Mouse (Mus musculus) embryo, embryonic 10 days (tissue): ENCODE results near the gene H2afj.

Experiments used
- DNase-seq: peaks from one replicate; pipeline ENCODE4 v3.0.0-alpha.2; 2015; ENCODE audit warnings: low spot score

Gene H2afj

DNA sequence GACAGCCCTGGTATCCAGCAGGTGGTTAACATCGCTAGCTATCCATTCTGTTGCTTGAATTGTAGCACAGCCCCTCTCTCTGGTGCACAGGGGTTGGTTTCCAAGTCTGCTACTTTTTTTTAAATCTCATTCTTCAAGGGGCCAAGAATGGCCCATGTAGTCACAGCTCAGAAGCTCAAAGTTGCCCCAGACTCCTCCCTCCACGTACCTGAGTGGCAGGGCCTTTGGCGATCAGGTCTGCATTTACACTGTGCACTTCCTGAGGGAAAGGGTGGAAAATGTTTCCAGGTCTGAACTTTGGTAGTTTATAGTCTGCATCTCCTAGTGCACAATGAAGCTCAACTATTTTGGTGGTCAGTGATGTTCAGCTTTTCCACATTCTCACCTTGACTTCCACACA, 39.2 kb downstream of the H2afj start:
- DNase-seq = no peak

DNA sequence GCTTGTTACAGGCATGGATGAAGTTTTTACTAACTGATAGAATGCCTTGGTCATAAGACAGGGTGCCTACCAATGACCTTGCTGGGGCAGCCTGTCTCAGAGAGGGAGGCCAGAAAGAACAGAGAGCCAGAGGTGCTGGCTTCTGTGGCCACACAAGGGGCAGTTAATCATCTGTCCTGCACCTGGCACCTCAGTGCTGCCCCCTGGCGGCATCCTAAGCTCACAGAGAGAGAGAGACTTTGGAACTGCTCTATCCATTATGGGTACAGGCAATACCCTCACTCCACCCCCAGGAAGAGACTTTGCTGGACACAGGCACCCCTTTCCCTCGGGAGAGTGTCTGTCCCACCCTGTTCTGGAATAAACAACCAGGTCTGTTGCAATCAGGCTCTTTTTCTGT, 39.7 kb downstream of the H2afj start:
- DNase-seq = peak; percentile 60

DNA sequence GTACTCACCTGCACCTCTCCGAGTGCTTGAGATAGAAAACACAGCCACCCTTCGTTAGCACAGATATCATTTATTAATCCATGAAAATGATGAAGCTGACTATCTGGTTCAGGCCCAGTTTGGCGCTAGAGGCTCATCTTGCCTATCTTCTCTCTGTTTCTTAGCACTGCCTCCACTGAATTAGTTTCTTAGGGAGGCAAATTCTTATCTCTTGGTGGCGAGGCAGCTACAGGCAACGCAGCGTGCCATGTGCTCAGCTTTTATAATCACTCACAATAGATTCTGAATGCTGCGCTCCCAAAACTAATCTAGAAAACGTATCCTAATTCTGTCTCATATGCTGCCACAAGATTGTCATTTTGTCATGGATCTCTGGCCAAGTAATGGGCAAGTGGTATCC, 40.4 kb downstream of the H2afj start:
- no peak for DNase-seq

DNA sequence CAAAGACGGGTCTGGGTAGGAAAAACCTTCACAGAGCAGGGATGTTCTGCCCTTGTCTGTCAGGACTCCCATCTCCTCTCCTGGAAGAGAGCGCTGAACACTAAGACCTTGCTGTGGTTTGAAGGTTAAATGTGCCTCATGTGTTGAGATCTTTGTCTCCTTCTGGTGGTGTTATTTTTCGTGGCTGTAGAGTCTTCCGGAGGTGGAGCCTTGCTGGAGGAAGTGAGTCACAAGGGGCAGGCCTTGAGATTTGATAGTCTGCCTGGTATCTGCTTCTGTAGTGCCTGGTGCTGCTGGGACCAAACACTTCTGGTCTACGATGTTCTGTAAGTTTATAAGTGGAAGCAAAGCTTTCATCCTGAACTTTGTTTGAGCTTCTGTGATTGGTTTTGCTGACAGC, 40.9 kb downstream of the H2afj start:
- DNase-seq = no peak

DNA sequence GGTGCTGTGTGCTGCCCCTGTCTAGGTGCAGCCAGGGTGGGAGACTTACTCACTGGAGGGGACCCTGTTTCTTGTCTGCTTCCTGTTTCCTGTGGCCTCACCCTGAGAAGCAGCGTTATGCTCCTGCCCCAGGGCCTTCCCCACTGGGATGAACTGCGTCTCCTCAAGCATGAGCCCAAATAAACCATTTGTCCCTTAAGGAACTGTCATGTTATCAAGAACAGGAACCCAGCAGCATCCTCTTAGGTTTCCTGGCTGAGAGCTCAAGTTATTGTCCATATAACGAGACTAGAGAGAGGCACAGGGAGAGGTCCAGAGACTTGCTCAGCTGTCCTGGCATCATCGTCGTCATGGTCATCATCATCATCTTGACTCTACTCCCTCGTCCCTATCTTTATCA, 42.2 kb downstream of the H2afj start:
- DNase-seq = no peak

DNA sequence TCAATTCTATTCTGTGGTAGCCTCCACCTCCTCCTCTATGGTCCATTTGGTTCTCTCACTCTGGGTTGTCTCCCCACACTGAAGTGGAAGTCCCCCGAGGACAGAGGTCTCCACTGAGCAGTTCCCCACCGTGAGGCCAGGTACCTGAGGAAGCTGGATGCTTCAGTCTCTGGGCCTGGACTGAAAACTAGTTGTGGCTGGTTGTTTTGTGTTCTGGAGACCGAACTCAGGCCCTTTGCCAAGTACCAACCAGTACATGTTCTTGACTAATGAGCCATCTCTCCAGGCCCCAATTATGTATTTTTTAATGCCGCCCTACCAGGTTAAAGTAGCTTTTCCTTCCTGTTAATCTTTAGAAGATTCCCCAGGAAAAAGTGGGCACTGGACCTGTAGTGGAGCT, 44.3 kb downstream of the H2afj start:
- no peak for DNase-seq

DNA sequence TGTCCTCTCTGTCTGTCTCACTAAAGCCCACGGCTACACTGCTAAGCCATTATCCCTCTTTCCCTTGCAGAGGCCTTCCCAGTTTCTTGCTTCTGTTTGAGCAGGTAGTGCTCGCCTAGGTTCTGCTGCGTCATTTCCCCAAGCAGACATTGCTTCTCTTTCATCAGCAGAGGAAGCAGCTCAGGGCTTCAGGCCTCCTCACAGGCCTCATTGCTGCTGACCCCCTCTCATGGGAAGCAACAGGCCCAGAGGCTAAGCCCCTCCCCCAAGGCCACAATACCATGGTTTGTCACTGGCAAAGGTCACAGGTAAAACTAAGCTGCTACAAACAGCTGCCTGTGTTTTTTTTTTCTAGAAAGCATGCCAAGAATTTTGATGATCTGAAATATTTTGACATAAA, 44.7 kb downstream of the H2afj start:
- DNase-seq = peak; percentile 60

DNA sequence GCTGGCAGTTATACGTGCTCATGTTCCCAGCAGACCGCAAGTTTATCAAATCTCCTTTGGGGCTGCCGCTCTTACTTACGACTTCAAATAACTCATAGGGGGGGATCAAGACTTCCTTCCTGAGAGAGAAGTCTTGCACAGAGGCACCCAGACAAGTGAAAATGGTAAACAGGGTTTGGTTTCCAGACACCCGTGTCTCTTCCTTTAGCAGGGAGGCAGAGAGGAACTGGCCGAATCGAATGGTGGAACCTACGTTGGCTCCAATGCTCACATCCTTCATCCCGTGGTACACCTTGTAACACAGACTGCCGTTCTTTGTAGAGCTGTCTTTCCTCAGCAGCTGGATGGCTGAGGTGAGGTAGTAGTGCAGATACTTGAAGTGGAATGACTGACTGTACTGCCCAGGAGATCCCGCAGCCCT, 46.3 kb downstream of the H2afj start:
- DNase-seq = no peak

DNA sequence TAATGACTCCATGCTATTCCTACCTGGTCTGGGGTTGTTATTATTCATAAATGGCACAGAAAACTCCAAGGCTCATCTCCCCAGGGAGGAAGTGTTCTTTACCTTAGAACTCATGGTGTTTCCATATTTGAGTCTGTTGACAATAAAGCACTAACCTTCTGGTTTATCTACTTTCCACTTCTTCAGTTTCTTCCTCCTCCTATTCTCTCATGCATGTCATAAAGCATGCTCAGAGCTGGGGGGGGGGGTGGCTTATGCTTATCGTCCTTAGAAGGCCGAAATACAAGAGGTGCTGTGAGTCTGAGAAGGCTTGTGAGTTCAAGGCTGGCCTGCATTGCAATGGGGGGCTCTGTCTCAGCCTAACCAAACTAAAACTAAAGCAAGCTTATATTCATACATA, 47.1 kb downstream of the H2afj start:
- no peak for DNase-seq

DNA sequence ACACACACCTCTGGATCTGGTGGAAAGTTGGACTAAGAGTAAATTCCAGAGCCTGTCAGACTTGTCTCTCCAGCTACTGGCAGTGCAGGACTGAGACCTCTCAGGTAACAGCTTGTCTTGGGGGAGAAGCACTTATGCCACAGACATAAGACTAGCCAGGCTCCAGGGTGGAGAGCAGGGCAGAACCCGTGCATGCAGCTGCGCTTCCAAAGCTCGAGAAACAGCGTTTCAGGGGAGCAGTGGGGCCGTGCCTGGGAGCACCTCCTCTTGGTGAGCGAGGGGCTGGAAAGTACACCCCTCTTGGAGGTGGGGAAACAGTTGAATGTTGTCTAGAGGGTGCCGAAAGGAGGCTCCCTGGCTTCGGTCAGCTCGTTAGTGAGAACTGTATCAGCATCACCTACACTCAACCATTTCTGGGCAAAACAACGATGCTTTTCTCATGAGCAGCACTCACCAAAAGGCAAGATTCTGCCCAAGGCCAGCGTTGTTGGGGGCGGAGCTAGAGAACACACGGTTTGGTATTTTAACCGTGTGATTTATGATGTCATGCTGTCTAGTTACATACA, 48.1 kb downstream of the H2afj start:
- DNase-seq = peak; percentile 25

DNA sequence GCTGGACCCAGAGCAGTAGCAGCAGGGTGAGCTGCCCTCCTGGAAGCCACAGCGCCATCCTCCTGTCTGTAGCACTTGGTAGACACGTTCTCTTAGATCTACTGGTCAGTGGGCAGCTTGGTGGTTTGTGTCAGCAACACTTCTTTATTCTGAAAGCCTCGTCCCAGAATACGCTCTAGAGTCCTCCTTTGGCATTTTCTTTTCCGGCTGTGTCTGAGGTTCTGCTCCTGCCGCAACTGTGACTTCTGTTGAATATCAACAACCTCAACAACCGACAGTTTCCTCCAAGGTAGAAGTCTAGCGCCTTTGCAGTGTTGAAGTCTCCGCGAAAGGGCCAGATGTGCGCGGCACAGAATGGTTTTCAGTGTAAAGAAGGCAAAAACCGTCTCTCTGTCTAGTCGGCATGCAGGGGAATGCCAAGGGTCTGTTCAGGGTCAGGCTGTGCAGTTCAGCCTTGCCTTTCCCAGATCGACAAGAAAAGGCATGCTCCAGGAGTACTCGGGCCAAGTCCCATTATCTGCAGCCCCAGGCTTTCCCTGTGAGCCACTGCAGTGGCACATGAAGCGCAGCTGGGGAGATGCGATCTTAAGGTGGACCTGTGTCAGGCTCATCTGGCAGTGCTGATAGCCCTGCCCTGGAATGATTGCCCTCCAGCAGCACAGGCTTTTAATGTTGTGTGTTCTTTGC, 49.3 kb downstream of the H2afj start, which contains the start of gene Art4:
TSS of gene Art4 (minus strand) at position 548 of the 687 bp plus-strand sequence.
- peak; percentile 56 for DNase-seq

DNA sequence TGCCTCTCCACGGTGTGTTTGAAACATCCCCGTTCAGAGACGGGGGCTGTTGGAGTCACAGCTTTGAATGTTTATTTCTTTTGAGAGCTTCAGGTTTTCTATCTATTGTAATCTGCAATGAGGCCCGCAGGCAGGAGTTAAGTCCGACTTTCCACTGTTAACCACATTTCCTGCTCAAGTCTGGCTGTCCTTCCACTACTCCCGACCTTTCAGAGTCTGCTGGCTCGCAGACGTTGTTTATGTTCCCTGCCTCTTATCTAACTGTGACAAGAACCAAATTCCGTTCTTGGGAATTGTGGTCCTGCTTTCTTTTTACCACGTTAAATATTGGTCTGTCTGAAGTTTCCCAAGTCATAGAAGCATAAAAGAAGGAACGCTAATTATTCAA, 49.8 kb downstream of the H2afj start:
- peak; percentile 25 for DNase-seq

DNA sequence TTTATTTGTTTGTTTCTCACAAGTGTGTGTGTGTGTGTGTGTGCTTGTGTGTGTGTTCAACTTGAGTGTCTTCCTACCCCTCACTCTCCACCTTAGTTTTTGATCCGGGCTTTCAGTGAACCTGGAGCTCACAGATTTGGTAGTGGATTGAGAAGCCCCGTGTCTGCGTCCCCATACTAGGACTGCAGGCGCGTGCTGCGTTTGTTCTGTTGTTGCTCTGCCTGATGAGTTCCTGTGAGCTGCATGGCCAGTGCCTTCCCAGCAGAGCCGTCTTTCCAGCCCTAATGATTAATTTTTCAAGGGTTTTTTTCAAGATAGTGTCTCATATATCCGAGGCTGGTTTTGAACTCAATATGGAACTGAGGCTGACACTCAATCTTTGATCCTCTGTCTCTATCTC, 50.4 kb downstream of the H2afj start:
- no peak for DNase-seq
